Mouse (Mus musculus) heart, adult 2 months (tissue): Measurements from ENCODE around the gene Gm11214.

Source experiments
- CTCF ChIP-seq: fragments of 200-600 bp; IDR thresholded peaks from 2 replicates; pipeline ENCODE4 v1.8.1; 2022; ENCODE audit warnings: antibody characterized with exemption, mild to moderate bottlenecking, moderate library complexity
- EP300 ChIP-seq: fragments of 200-500 bp; IDR thresholded peaks from 2 replicates; pipeline ENCODE4 v1.6.1; 2011; ENCODE audit warnings: low read depth, low read length, control low read depth; ENCODE audit not compliant: insufficient read depth
- POLR2A ChIP-seq: fragments of 200-500 bp; IDR thresholded peaks from 2 replicates; pipeline ENCODE4 v1.6.1; 2011; ENCODE audit warnings: mild to moderate bottlenecking, low read depth, low read length, control low read depth; ENCODE audit not compliant: insufficient read depth

DNA sequence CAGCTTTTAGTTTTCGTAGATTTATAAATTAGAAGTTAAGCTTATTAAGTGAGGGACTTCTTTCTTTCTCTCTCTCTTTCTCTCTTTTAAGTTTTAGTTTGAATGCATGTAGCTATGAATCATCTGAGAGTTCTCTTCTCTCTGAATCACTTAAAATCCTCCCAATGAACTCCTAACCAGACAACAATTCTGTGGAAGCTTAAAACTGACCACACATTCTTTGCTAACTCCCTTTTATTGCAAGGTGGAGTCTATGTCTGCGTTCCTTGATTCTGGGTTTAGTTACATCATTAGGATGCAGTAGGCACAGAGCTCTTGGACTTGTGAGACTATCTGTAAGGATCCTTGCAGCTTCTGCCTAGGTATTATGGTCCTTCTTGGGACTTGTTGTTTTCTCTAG, 40.5 kb upstream of the Gm11214 start:
- no peak for TF ChIP-seq POLR2A
- no peak for TF ChIP-seq CTCF
- no peak for TF ChIP-seq EP300
